Mouse (Mus musculus): ENCODE data around the gene Polr3g. TPM values are rescaled to one million over a fixed set of nuclear protein-coding genes. Genes with fewer than 3 reads are reported as not detected.

Polr3g gene
- not detected in 2 replicates for polyA plus RNA-seq (2012; ENCODE audit: insufficient read depth, insufficient read length, low replicate concordance, missing spikeins)

- peak within 1 kb of the TSS; percentile 80 for H3K4me3 ChIP-seq (ENCODE audit: insufficient read depth, low read depth, low read length)
- peak within 1 kb of the TSS; percentile 67 for H3K27ac ChIP-seq (ENCODE audit: insufficient read depth, low read depth, low read length)
- peaks cover 4% of the 10 kb centered on the region for H3K4me1 ChIP-seq (ENCODE audit: control insufficient read depth, insufficient read depth, low read length)
- under 1% methylated on average over 61 of the region's 61 CpGs for WGBS
- TF ChIP-seq POLR2A (IDR thresholded peaks at IDR 0.05; ENCODE audit: insufficient read depth, low read depth, low read length) (peak; percentile 67), CTCF (IDR thresholded peaks at IDR 0.05; ENCODE audit: insufficient read depth, low read depth, low read length) (no peak)
These were observed at the start of gene Polr3g, which contains the start of gene Mblac2 for GRCm38 (mm10) chr13:81710775-81711545. Gene Polr3g (minus strand): TSS chr13:81711013. Gene Mblac2 (plus strand): TSS chr13:81711341.

GRCm38 (mm10) chr13:81760379-81760778, 49.6 kb upstream of the Polr3g start:
- H3K27ac ChIP-seq (ENCODE audit: insufficient read depth, low read depth, low read length): no peak overlapping the region
- WGBS: 30% methylated on average over 3 of the region's 3 CpGs
- no peaks in the 10 kb centered on the region for H3K4me1 ChIP-seq (ENCODE audit: control insufficient read depth, insufficient read depth, low read length)
- TF ChIP-seq CTCF (IDR thresholded peaks at IDR 0.05; ENCODE audit: insufficient read depth, low read depth, low read length): no peak
- no peak for TF ChIP-seq POLR2A (IDR thresholded peaks at IDR 0.05; ENCODE audit: insufficient read depth, low read depth, low read length)
- H3K4me3 ChIP-seq (ENCODE audit: insufficient read depth, low read depth, low read length): no peak overlapping the region

- Histone ChIP-seq H3K4me3 (ENCODE audit: insufficient read depth, low read depth, low read length) (no peak overlapping the region), H3K4me1 (ENCODE audit: control insufficient read depth, insufficient read depth, low read length) (no peaks in the 10 kb centered on the region), H3K27ac (ENCODE audit: insufficient read depth, low read depth, low read length) (no peak overlapping the region)
- no peak for TF ChIP-seq POLR2A (IDR thresholded peaks at IDR 0.05; ENCODE audit: insufficient read depth, low read depth, low read length)
- TF ChIP-seq CTCF (IDR thresholded peaks at IDR 0.05; ENCODE audit: insufficient read depth, low read depth, low read length): no peak
- WGBS: 86% methylated on average over 5 of the region's 5 CpGs
These were observed 46.3 kb upstream of the Polr3g start for GRCm38 (mm10) chr13:81757058-81757660.

- 100% methylated on average over 1 of the region's 1 CpGs for WGBS
- H3K4me3 ChIP-seq (ENCODE audit: insufficient read depth, low read depth, low read length): no peak overlapping the region
- TF ChIP-seq POLR2A (IDR thresholded peaks at IDR 0.05; ENCODE audit: insufficient read depth, low read depth, low read length): no peak
- TF ChIP-seq CTCF (IDR thresholded peaks at IDR 0.05; ENCODE audit: insufficient read depth, low read depth, low read length): no peak
- no peaks in the 10 kb centered on the region for H3K4me1 ChIP-seq (ENCODE audit: control insufficient read depth, insufficient read depth, low read length)
- no peak overlapping the region for H3K27ac ChIP-seq (ENCODE audit: insufficient read depth, low read depth, low read length)
These were observed 44.5 kb upstream of the Polr3g start for GRCm38 (mm10) chr13:81755324-81755723.

- no peaks in the 10 kb centered on the region for H3K4me1 ChIP-seq (ENCODE audit: control insufficient read depth, insufficient read depth, low read length)
- H3K4me3 ChIP-seq (ENCODE audit: insufficient read depth, low read depth, low read length): no peak overlapping the region
- no peak for TF ChIP-seq CTCF (IDR thresholded peaks at IDR 0.05; ENCODE audit: insufficient read depth, low read depth, low read length)
- no peak for TF ChIP-seq POLR2A (IDR thresholded peaks at IDR 0.05; ENCODE audit: insufficient read depth, low read depth, low read length)
- H3K27ac ChIP-seq (ENCODE audit: insufficient read depth, low read depth, low read length): no peak overlapping the region
These were observed 44.1 kb upstream of the Polr3g start for GRCm38 (mm10) chr13:81754878-81755277.

GRCm38 (mm10) chr13:81744092-81744396, 33.2 kb upstream of the Polr3g start:
- 33% methylated on average over 2 of the region's 2 CpGs for WGBS
- Histone ChIP-seq H3K4me3 (ENCODE audit: insufficient read depth, low read depth, low read length) (no peak overlapping the region), H3K27ac (ENCODE audit: insufficient read depth, low read depth, low read length) (no peak overlapping the region), H3K4me1 (ENCODE audit: control insufficient read depth, insufficient read depth, low read length) (peaks cover 5% of the 10 kb centered on the region)
- TF ChIP-seq POLR2A (IDR thresholded peaks at IDR 0.05; ENCODE audit: insufficient read depth, low read depth, low read length) (no peak), CTCF (IDR thresholded peaks at IDR 0.05; ENCODE audit: insufficient read depth, low read depth, low read length) (no peak)

- no peak overlapping the region for H3K27ac ChIP-seq (ENCODE audit: insufficient read depth, low read depth, low read length)
- H3K4me3 ChIP-seq (ENCODE audit: insufficient read depth, low read depth, low read length): no peak overlapping the region
- H3K4me1 ChIP-seq (ENCODE audit: control insufficient read depth, insufficient read depth, low read length): peaks cover 5% of the 10 kb centered on the region
- 55% methylated on average over 10 of the region's 10 CpGs for WGBS
- TF ChIP-seq POLR2A (IDR thresholded peaks at IDR 0.05; ENCODE audit: insufficient read depth, low read depth, low read length): no peak
- no peak for TF ChIP-seq CTCF (IDR thresholded peaks at IDR 0.05; ENCODE audit: insufficient read depth, low read depth, low read length)
These were observed 32.7 kb upstream of the Polr3g start for GRCm38 (mm10) chr13:81743391-81744091.

GRCm38 (mm10) chr13:81740898-81741297, 30.1 kb upstream of the Polr3g start:
- H3K4me1 ChIP-seq (ENCODE audit: control insufficient read depth, insufficient read depth, low read length): peaks cover 5% of the 10 kb centered on the region
- no peak overlapping the region for H3K27ac ChIP-seq (ENCODE audit: insufficient read depth, low read depth, low read length)
- 55% methylated on average over 3 of the region's 3 CpGs for WGBS
- no peak overlapping the region for H3K4me3 ChIP-seq (ENCODE audit: insufficient read depth, low read depth, low read length)
- TF ChIP-seq CTCF (IDR thresholded peaks at IDR 0.05; ENCODE audit: insufficient read depth, low read depth, low read length): no peak

- H3K4me3 ChIP-seq (ENCODE audit: insufficient read depth, low read depth, low read length): no peak overlapping the region
- no peak for TF ChIP-seq POLR2A (IDR thresholded peaks at IDR 0.05; ENCODE audit: insufficient read depth, low read depth, low read length)
- no peak for TF ChIP-seq CTCF (IDR thresholded peaks at IDR 0.05; ENCODE audit: insufficient read depth, low read depth, low read length)
- H3K4me1 ChIP-seq (ENCODE audit: control insufficient read depth, insufficient read depth, low read length): peaks cover 3% of the 10 kb centered on the region
- WGBS: 91% methylated on average over 5 of the region's 5 CpGs
- H3K27ac ChIP-seq (ENCODE audit: insufficient read depth, low read depth, low read length): no peak overlapping the region
These were observed 25.8 kb upstream of the Polr3g start for GRCm38 (mm10) chr13:81736606-81737005.
